Mouse (Mus musculus) neural tube, embryonic 15.5 days (tissue): ENCODE measurements around the gene Tmem30b. TPM values are rescaled to one million over a fixed set of nuclear protein-coding genes. Genes with fewer than 3 reads are reported as not detected.

Experiments used
- ATAC-seq: fragments of 200-750 bp; cut with Nextera tagmentation; 2 replicates; pipeline ENCODE4 v1.8.0; 2017; ENCODE audit warnings: mild to moderate bottlenecking, moderate TSS enrichment, moderate library complexity; ENCODE audit not compliant: low FRiP score
- H3K27ac ChIP-seq: fragments of 300-500 bp; sonication (generic); replicated peaks from 2 replicates; pipeline ENCODE4 v1.5.1; 2015; ENCODE audit warnings: mild to moderate bottlenecking, inconsistent platforms
- H3K27me3 ChIP-seq: fragments of 300-500 bp; sonication (generic); replicated peaks from 2 replicates; pipeline ENCODE4 v1.6.1; 2015; ENCODE audit warnings: inconsistent platforms
- H3K36me3 ChIP-seq: fragments of 300-500 bp; sonication (generic); 2 replicates; pipeline ENCODE4 v1.6.1; 2015; ENCODE audit warnings: inconsistent platforms
- H3K4me1 ChIP-seq: fragments of 300-500 bp; sonication (generic); 2 replicates; pipeline ENCODE4 v1.6.1; 2015; ENCODE audit warnings: inconsistent platforms
- H3K4me2 ChIP-seq: fragments of 300-500 bp; sonication (generic); 2 replicates; pipeline ENCODE4 v1.6.1; 2015; ENCODE audit warnings: inconsistent platforms, mild to moderate bottlenecking, moderate library complexity
- H3K4me3 ChIP-seq: fragments of 300-500 bp; sonication (generic); replicated peaks from 2 replicates; pipeline ENCODE4 v1.5.1; 2015; ENCODE audit warnings: mild to moderate bottlenecking, inconsistent platforms
- H3K9ac ChIP-seq: fragments of 300-500 bp; sonication (generic); replicated peaks from 2 replicates; pipeline ENCODE4 v1.6.1; 2015; ENCODE audit warnings: mild to moderate bottlenecking, inconsistent platforms
- H3K9me3 ChIP-seq: fragments of 300-500 bp; sonication (generic); replicated peaks from 2 replicates; pipeline ENCODE4 v1.6.1; 2016; ENCODE audit warnings: inconsistent platforms
- WGBS: fragments of 180-500 bp; shearing (Covaris S2); methylation state at CpG from one replicate; pipeline ENCODE4 v1.1.7; 2015; ENCODE audit warnings: mixed read lengths; 5-methylcytosine and 5-hydroxymethylcytosine counted together
- polyA plus RNA-seq: library from polyadenylated mRNA; unstranded; fragments of >200 nt; fragmentation: Nextera tagmentation; extraction: Ambion mirVana; gene quantifications from 2 replicates; pipeline ENCODE4 v1.2.1, GENCODE M21; 2015

Gene Tmem30b
- polyA plus RNA-seq, 1 experiment from 2014 or later, result 0.52 TPM

GRCm38 (mm10) chr12:73514722-73515121 is 31.5 kb downstream of the Tmem30b start:
- peaks cover 4% of the 10 kb centered on the region; the same call in 1 of the 2 replicates for H3K4me1 ChIP-seq
- no peak overlapping the region for H3K4me3 ChIP-seq
- H3K27me3 ChIP-seq, result no peaks in the 10 kb centered on the region
- 80% methylated on average over 6 of the region's 6 CpGs for WGBS
- H3K36me3 ChIP-seq, result no peaks in the 10 kb centered on the region
- no peak overlapping the region for H3K27ac ChIP-seq
- no peaks in the 10 kb centered on the region for H3K9me3 ChIP-seq
- ATAC-seq, result no peak
- H3K9ac ChIP-seq, result no peak overlapping the region
- H3K4me2 ChIP-seq, result no peak overlapping the region

GRCm38 (mm10) chr12:73513958-73514357 is 32.2 kb downstream of the Tmem30b start:
- no peak for ATAC-seq
- Histone ChIP-seq H3K4me3 (no peak overlapping the region), H3K9me3 (no peaks in the 10 kb centered on the region), H3K9ac (no peak overlapping the region), H3K27ac (no peak overlapping the region), H3K4me1 (peaks cover 4% of the 10 kb centered on the region; the same call in 1 of the 2 replicates), H3K36me3 (no peaks in the 10 kb centered on the region), H3K27me3 (no peaks in the 10 kb centered on the region), H3K4me2 (no peak overlapping the region)
- WGBS, result 88% methylated on average over 10 of the region's 10 CpGs

- no peak overlapping the region for H3K9ac ChIP-seq
- no peaks in the 10 kb centered on the region for H3K36me3 ChIP-seq
- no peak overlapping the region for H3K27ac ChIP-seq
- ATAC-seq, result no peak
- no peak overlapping the region for H3K4me2 ChIP-seq
- no peaks in the 10 kb centered on the region for H3K27me3 ChIP-seq
- WGBS, result 72% methylated on average over 16 of the region's 16 CpGs
- no peaks in the 10 kb centered on the region for H3K4me1 ChIP-seq
- no peak overlapping the region for H3K4me3 ChIP-seq
- H3K9me3 ChIP-seq, result no peaks in the 10 kb centered on the region
Observed at GRCm38 (mm10) chr12:73511467-73512047, 34.6 kb downstream of the Tmem30b start.

- ATAC-seq, result no peak
- WGBS, result 80% methylated on average over 14 of the region's 14 CpGs
- no peaks in the 10 kb centered on the region for H3K9me3 ChIP-seq
- no peak overlapping the region for H3K4me3 ChIP-seq
- no peak overlapping the region for H3K9ac ChIP-seq
- H3K27me3 ChIP-seq, result no peaks in the 10 kb centered on the region
- no peak overlapping the region for H3K4me2 ChIP-seq
- H3K27ac ChIP-seq, result no peak overlapping the region
- no peaks in the 10 kb centered on the region for H3K4me1 ChIP-seq
- no peaks in the 10 kb centered on the region for H3K36me3 ChIP-seq
Observed at GRCm38 (mm10) chr12:73507105-73507504, 39.1 kb downstream of the Tmem30b start.

- no peaks in the 10 kb centered on the region for H3K9me3 ChIP-seq
- H3K4me3 ChIP-seq, result no peak overlapping the region
- WGBS, result 75% methylated on average over 5 of the region's 5 CpGs
- H3K9ac ChIP-seq, result no peak overlapping the region
- no peak for ATAC-seq
- no peak overlapping the region for H3K27ac ChIP-seq
- no peak overlapping the region for H3K4me2 ChIP-seq
- no peaks in the 10 kb centered on the region for H3K4me1 ChIP-seq
- H3K36me3 ChIP-seq, result no peaks in the 10 kb centered on the region
- no peaks in the 10 kb centered on the region for H3K27me3 ChIP-seq
Observed at GRCm38 (mm10) chr12:73506648-73507047, 39.5 kb downstream of the Tmem30b start.

DNA sequence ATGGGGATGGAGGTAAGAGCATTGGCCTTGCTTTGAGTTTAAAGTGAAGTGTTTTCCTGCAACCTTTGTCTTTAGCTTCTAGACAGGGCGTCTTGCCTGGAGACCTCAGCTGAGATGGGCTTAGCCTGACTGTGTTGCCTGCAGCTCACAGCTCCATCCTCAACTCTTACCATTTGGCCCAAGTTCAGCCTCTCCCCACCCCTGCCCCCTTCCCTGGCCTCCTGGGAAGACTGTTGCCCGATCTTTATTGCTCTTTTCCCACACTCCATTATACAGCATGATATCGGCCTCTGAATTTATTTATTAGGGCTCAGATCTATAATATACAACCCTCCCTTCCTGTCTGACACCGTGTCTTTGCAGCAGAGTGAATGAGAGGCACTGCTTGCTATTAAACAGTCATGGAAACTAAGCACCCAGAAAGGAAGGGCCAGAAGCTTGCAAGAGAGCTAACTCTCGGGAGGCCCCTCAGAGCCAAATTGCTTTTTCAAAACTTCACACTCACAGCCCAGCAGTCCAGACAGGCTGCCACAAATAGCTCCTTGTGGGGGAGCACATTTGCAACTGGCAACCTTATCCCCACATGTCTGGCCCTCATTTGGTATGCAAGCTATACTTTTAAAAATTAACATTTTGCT is 45.4 kb downstream of the Tmem30b start:
- no peak overlapping the region for H3K4me3 ChIP-seq
- no peak overlapping the region for H3K4me2 ChIP-seq
- no peak for ATAC-seq
- no peak overlapping the region for H3K9ac ChIP-seq
- peaks cover 20% of the 10 kb centered on the region for H3K4me1 ChIP-seq
- H3K36me3 ChIP-seq, result no peaks in the 10 kb centered on the region
- no peaks in the 10 kb centered on the region for H3K9me3 ChIP-seq
- no peak overlapping the region; the same call in 1 of the 2 replicates for H3K27ac ChIP-seq
- 21% methylated on average over 5 of the region's 5 CpGs for WGBS
- H3K27me3 ChIP-seq, result no peaks in the 10 kb centered on the region

- 80% methylated on average over 10 of the region's 10 CpGs for WGBS
- ATAC-seq, result no peak
Observed at GRCm38 (mm10) chr12:73495172-73495571, 51.0 kb downstream of the Tmem30b start.

GRCm38 (mm10) chr12:73493929-73494530 is 52.2 kb downstream of the Tmem30b start:
- no peaks in the 10 kb centered on the region for H3K27me3 ChIP-seq
- H3K4me2 ChIP-seq, result no peak overlapping the region
- ATAC-seq, result no peak
- no peaks in the 10 kb centered on the region for H3K36me3 ChIP-seq
- H3K9ac ChIP-seq, result no peak overlapping the region
- WGBS, result 89% methylated on average over 16 of the region's 16 CpGs
- peaks cover 11% of the 10 kb centered on the region; the same call in 1 of the 2 replicates for H3K4me1 ChIP-seq
- H3K27ac ChIP-seq, result no peak overlapping the region
- no peak overlapping the region for H3K4me3 ChIP-seq
- H3K9me3 ChIP-seq, result no peaks in the 10 kb centered on the region

More at GRCm38 (mm10) chr12:73495172-73495571, 51.0 kb downstream of the Tmem30b start:
- Histone ChIP-seq H3K9ac (no peak overlapping the region), H3K27me3 (no peaks in the 10 kb centered on the region), H3K9me3 (no peaks in the 10 kb centered on the region), H3K36me3 (no peaks in the 10 kb centered on the region), H3K4me3 (no peak overlapping the region), H3K4me1 (peaks cover 12% of the 10 kb centered on the region; the same call in 1 of the 2 replicates), H3K27ac (no peak overlapping the region), H3K4me2 (no peak overlapping the region)

Other genes with a start within 250 kb of the Tmem30b start
- 9.2 and 15.5 TPM in 2 replicates for gene Prkch, start 38.4 kb upstream of the Tmem30b start, polyA plus RNA-seq